Mouse (Mus musculus) right cerebral cortex, adult 18-20 months (tissue): ENCODE measurements at regions not wholly inside any gene's neighbourhood (a gene's known extent, or its start where the extent isn't known, plus 50 kb on each side); places are given as distances from the start of the nearest gene placed in this dataset.

Experiments used
- DNase-seq: peaks from one replicate; pipeline ENCODE4 v3.0.0; 2022; ENCODE audit warnings: mixed read lengths

GRCm38 (mm10) chr7:116882268-116882964, 378.2 kb downstream of the Nucb2 start:
- DNase-seq: no peak

GRCm38 (mm10) chr7:116893846-116894245, 389.7 kb downstream of the Nucb2 start:
- DNase-seq: no peak

GRCm38 (mm10) chr7:116915797-116916196, 411.6 kb downstream of the Nucb2 start:
- no peak for DNase-seq

- no peak for DNase-seq
These were observed 413.9 kb downstream of the Nucb2 start for GRCm38 (mm10) chr7:116917921-116918670.

- DNase-seq: no peak
These were observed 434.3 kb upstream of the Xylt1 start for GRCm38 (mm10) chr7:116946448-116946847.

- peak; percentile 29 for DNase-seq
These were observed 421.4 kb upstream of the Xylt1 start for GRCm38 (mm10) chr7:116959196-116959895.

- DNase-seq: peak; percentile 42
These were observed 416.9 kb upstream of the Xylt1 start for GRCm38 (mm10) chr7:116963839-116964238.

GRCm38 (mm10) chr7:116991351-116991750, 389.4 kb upstream of the Xylt1 start:
- no peak for DNase-seq

GRCm38 (mm10) chr7:116992166-116992565, 388.6 kb upstream of the Xylt1 start:
- DNase-seq: no peak

GRCm38 (mm10) chr7:116995770-116996169, 385.0 kb upstream of the Xylt1 start:
- no peak for DNase-seq

GRCm38 (mm10) chr7:117003167-117003566, 377.6 kb upstream of the Xylt1 start:
- no peak for DNase-seq

GRCm38 (mm10) chr7:117018349-117018748, 362.4 kb upstream of the Xylt1 start:
- peak; percentile 71 for DNase-seq

- no peak for DNase-seq
These were observed 359.1 kb upstream of the Xylt1 start for GRCm38 (mm10) chr7:117021716-117022115.

- DNase-seq: peak; percentile 25
These were observed 335.9 kb upstream of the Xylt1 start for GRCm38 (mm10) chr7:117044926-117045325.

GRCm38 (mm10) chr7:117049249-117049648, 331.5 kb upstream of the Xylt1 start:
- DNase-seq: no peak

GRCm38 (mm10) chr7:117065771-117066170, 315.0 kb upstream of the Xylt1 start:
- DNase-seq: peak; percentile 3

- peak; percentile 70 for DNase-seq
These were observed 289.7 kb upstream of the Xylt1 start for GRCm38 (mm10) chr7:117090911-117091550.

GRCm38 (mm10) chr7:117092860-117093259, 287.9 kb upstream of the Xylt1 start:
- DNase-seq: no peak

- DNase-seq: no peak
These were observed 283.2 kb upstream of the Xylt1 start for GRCm38 (mm10) chr7:117097618-117098017.

- no peak for DNase-seq
These were observed 281.7 kb upstream of the Xylt1 start for GRCm38 (mm10) chr7:117099041-117099440.

GRCm38 (mm10) chr7:117103035-117103434, 277.7 kb upstream of the Xylt1 start:
- DNase-seq: no peak

- peak; percentile 86 for DNase-seq
These were observed 274.0 kb upstream of the Xylt1 start for GRCm38 (mm10) chr7:117106691-117107191.

GRCm38 (mm10) chr7:117108391-117108790, 272.4 kb upstream of the Xylt1 start:
- peak; percentile 77 for DNase-seq
